Mouse (Mus musculus): Measurements from ENCODE around the gene Olfr12. TPM values are rescaled to one million over a fixed set of nuclear protein-coding genes. Genes with fewer than 3 reads are reported as not detected.

Gene Olfr12
- total RNA-seq (2023) = not detected

DNA sequence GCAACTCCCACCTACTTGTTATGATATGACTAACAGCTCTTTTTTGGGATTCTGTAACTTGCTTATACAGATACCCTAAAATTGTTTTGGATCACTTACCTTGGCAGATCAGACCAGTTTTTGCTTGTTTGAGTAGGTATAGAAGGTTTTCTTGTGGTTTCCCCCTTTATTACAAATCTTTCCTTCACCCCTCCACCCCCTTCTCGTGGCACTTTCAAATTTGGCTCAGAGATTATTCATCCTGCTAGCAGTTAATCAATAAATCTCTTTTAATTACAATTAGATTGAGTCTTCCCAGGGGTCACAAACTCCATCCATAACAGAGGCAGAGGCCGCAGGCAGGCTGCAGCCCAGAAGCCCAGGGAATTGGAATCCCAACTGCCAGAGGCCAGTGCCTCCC is at the start of gene Olfr12:
Gene Olfr12 (plus strand): TSS at position 301 of the 400 bp plus-strand sequence.

DNA sequence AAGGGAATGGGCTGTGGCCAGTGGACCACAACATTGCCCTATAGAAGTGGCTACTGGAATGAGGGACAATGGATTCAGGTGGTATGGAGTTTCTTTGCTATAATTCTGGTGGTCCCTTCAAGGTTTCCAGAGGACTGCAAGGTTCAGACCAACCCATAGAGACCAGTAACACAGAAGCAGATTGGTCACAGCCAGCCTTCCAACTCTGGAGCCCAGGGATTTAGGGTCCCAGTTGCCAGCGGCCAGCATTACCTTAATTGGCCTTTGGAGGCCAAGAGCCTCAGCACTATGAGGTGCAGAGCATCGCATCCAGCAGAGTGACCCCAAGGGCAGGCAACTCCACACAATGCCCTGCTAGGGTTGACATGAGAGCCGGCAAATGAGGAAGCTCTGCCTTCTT is 46.6 kb upstream of the Olfr12 start, which contains the start of gene Olfr1413:
Gene Olfr1413 (plus strand): TSS at position 301 of the 400 bp plus-strand sequence.

DNA sequence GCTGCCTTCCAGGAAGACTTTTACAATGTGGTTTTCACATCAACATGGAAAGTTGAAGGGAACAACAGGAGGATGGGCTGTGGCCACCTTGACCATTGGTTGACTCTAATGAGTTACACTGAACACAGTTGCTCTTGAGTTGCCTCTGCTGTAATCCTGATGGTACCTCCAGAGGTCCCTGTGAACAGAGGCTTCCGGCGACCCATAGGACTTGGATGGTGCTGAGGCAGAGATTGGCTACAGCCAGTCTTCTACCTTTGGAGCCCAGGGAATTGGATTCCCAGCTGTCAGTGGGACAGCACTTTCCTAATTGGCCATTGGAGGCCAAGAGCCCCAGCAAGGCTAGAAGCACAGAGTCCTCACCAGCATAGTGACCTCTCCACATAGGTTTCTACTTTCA is 32.1 kb upstream of the Olfr12 start, which contains the start of gene Olfr1412:
Gene Olfr1412 (plus strand): TSS at position 301 of the 400 bp plus-strand sequence.

DNA sequence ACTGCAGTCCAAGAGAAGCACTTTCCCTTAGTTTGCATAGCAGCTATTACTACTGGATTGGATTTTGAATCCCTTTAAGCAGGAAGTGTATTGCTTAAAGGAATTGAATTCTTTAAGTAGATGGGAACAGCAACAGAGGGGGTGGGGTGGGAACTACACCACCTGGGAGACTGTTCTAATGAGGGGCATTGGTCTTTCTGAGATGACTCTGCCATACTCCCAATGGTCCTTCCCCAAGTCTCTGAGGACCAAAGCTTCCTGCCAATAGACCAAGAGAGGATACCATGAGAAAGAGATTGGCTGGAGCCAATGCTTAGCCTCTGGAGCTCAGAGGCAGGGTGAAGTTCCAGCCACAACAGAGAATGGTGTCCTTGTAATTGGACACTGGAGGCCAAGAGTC is 23.5 kb upstream of the Olfr12 start, which contains the start of gene Olfr1411:
Gene Olfr1411 (plus strand): TSS at position 301 of the 400 bp plus-strand sequence.

DNA sequence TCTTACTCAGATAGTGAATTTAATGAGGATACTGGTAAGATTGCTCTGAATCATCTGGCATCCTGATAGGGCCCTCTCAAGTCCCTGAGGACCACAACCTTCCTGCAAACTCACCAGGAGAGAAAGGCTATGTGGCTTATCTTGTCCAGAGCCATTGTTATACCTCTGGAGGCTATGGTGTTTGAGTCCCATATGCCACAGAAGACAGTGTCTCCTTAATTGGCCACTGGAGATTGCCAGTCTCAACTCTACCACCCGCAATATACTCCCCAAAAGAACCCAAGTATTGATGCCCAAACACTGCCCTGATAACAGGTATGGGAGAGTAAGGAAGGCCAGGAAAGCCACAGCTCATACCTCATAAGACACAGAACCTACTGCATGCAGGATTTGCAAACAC is 12.1 kb upstream of the Olfr12 start, which contains the start of gene Olfr1410:
Gene Olfr1410 (plus strand): TSS at position 301 of the 400 bp plus-strand sequence.

DNA sequence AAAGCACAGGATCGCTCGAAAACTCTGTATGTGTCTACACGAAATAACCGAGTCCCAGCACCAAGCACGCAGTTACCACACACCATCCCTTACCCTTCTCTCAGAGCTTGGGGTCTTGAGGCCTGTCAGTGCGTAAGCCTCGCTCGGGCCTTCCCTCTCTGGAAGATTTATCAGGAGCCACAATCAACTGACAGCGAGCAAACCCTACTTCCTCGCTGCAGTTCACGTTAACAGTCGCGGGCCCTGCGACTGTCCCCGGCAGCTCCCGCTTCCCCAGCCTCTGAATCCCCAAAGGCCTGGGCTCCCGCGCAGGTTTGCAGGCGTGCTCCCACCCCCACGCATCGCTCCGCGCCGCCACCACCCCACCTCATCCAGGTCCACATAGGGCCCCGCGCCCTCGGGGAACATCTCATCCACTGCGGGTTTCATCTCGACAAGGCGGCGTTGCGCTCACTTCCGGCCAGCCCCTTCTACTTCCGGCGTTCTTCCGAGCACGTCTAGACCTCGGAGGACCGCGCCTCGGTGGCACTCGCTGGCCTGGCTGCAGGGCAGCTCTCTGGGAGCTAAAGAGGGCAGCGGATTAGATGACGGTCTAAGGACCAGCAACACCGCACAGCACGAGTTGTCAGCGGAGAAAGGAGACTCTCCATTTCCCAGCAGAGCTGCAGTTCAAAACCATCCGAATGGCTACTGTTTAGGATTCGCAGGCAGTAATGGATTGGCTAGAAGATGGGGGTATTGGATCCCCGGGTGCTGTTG is 24.1 kb downstream of the Olfr12 start, which contains the start of gene Cops9:
Gene Cops9 (minus strand): TSS at position 472 of the 759 bp plus-strand sequence.

DNA sequence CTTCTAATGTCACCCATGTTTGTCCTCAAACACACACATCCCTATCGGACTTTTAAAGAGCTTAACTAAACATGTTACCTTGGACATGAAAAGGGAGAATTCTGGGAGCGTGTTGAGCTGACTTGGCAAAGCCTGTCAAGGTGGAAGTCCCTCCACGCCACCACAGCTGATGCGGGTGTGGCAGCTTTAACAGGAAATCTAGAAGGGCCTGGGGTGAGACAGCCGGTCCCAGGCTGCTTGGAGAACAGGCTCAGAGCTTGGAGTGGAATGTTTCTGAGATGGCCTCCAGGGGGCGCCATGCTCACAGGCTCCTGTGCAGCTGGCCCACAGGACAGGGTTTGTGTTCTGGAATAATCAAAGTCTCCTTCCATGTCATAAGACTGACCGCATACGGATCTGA is 31.1 kb downstream of the Olfr12 start, which contains the start of gene Otos:
Gene Otos (minus strand): TSS at position 169 of the 400 bp plus-strand sequence.

Other genes starting within 250 kb of the Olfr12 start
- 100 to 1,000 TPM; 107 to 121 TPM for gene Ndufa10, start 143.9 kb upstream of the Olfr12 start, total RNA-seq (2023)
- gene Olfr1416, start 132.7 kb upstream of the Olfr12 start, total RNA-seq (2023) = not detected
- gene Olfr1415, start 121.7 kb upstream of the Olfr12 start, total RNA-seq (2023) = not detected
- not detected for gene Olfr1414, start 99.1 kb upstream of the Olfr12 start, total RNA-seq (2023)
- not detected for gene Olfr1413, start 46.5 kb upstream of the Olfr12 start, total RNA-seq (2023)
- not detected for gene Olfr1412, start 32.0 kb upstream of the Olfr12 start, total RNA-seq (2023)
- gene Olfr1411, start 23.4 kb upstream of the Olfr12 start, total RNA-seq (2023) = not detected
- not detected for gene Olfr1410, start 12.0 kb upstream of the Olfr12 start, total RNA-seq (2023)
- 10 to 100 TPM; 62.8 to 70.7 TPM for gene Cops9, start 24.2 kb downstream of the Olfr12 start, total RNA-seq (2023)
- not detected for gene Otos, start 31.1 kb downstream of the Olfr12 start, total RNA-seq (2023)
- gene Gpc1, start 213.9 kb downstream of the Olfr12 start, total RNA-seq (2023) = not detected

All from B cell, adult 67 days (primary cell).